Mouse (Mus musculus) E14TG2a.4 (cell line): ENCODE results near the gene Obscn.

Experiments
- H3K27me3 ChIP-seq: 2 replicates; pipeline ENCODE4 v1.6.1; 2014; ENCODE audit warnings: low read length, control low read depth; ENCODE audit not compliant: insufficient read depth
- H3K36me3 ChIP-seq: 2 replicates; pipeline ENCODE4 v1.6.1; 2014; ENCODE audit warnings: low read length, control low read depth; ENCODE audit not compliant: insufficient read depth
- H3K4me1 ChIP-seq: replicated peaks from 2 replicates; pipeline ENCODE4 v1.6.1; 2014; ENCODE audit warnings: low read depth, low read length, control low read depth
- H3K4me3 ChIP-seq: replicated peaks from 2 replicates; pipeline ENCODE4 v1.5.1; 2014; ENCODE audit warnings: mild to moderate bottlenecking, low read length
- H3K9me3 ChIP-seq: 2 replicates; pipeline ENCODE4 v1.6.1; 2014; ENCODE audit warnings: low read length, control low read depth
- CTCF ChIP-seq: conservative IDR thresholded peaks from 2 replicates; pipeline ENCODE4 v1.5.1; 2014; ENCODE audit warnings: low read length
- NANOG ChIP-seq: IDR thresholded peaks from 2 replicates; pipeline ENCODE4 v1.6.1; 2014; ENCODE audit warnings: borderline replicate concordance, low read length, mixed read lengths
- POU5F1 ChIP-seq: IDR thresholded peaks from 2 replicates; pipeline ENCODE4 v1.6.1; 2014; ENCODE audit warnings: low read length, borderline replicate concordance

The Obscn gene

DNA sequence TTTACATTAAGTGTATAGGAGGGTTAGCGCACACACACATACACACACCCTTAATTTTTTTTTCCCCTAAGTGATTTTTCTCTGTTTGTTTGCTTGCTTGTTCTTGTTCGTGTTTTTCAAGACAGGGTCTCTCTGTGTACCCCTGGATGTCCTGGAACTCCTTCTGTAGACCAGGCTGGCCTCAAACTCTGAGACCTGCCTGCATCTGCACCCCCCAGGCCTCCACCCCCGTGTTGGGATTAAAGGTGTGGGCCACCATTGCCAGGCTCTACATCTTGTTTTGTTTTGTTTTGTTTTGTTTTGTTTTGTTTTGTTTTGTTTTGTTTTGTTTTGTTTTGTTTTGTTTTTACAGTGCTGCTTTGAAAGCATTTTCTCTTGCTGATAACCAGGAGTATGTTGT lies 188.9 kb downstream of the Obscn start:
- Histone ChIP-seq H3K36me3 (no peaks in the 10 kb centered on the region), H3K9me3 (no peaks in the 10 kb centered on the region), H3K4me3 (no peak overlapping the region), H3K27me3 (peaks cover 64% of the 10 kb centered on the region), H3K4me1 (peaks cover 20% of the 10 kb centered on the region)
- no peak for TF ChIP-seq NANOG
- TF ChIP-seq CTCF, result no peak
- TF ChIP-seq POU5F1, result no peak
